Mouse (Mus musculus) ES-E14 (cell line): ENCODE results near the gene Trim25. TPM values are rescaled to one million over a fixed set of nuclear protein-coding genes. Genes with fewer than 3 reads are reported as not detected.

ENCODE experiments used
- DNase-seq: peaks from one replicate; pipeline ENCODE4 v3.0.0-alpha.2; 2013; ENCODE audit warnings: low read depth, low spot score
- H3K27ac ChIP-seq: 2 replicates; pipeline ENCODE4 v1.5.1; 2012; ENCODE audit warnings: low read depth, mild to moderate bottlenecking, low read length, moderate library complexity, mixed read lengths; ENCODE audit not compliant: poor library complexity, insufficient read depth, severe bottlenecking
- H3K36me3 ChIP-seq: 2 replicates; pipeline ENCODE4 v1.6.1; 2012; ENCODE audit warnings: mild to moderate bottlenecking, low read length, moderate library complexity, mixed read lengths; ENCODE audit not compliant: control insufficient read depth, poor library complexity, insufficient read depth, severe bottlenecking
- H3K4me1 ChIP-seq, 2 experiments: fragments of 150-350 bp in 1 of 2; sonication (generic) in 1 of 2; 2 replicates each; pipeline ENCODE4 v1.6.1; 2012; ENCODE audit warnings: low read length in 2 of 2, mild to moderate bottlenecking in 1 of 2, mixed read lengths in 1 of 2; ENCODE audit not compliant: control insufficient read depth in 2 of 2, insufficient read depth in 2 of 2, poor library complexity in 1 of 2
- H3K4me3 ChIP-seq, 2 experiments: fragments of 150-350 bp in 1 of 2; sonication (generic) in 1 of 2; 2 replicates each; pipeline ENCODE4 v1.5.1; 2012; ENCODE audit warnings: low read length in 2 of 2, low read depth in 1 of 2, mild to moderate bottlenecking in 1 of 2, mixed read lengths in 1 of 2; ENCODE audit not compliant: insufficient read depth in 1 of 2, poor library complexity in 1 of 2, severe bottlenecking in 1 of 2
- H3K9ac ChIP-seq: 2 replicates; pipeline ENCODE4 v1.6.1; 2012; ENCODE audit warnings: low read depth, mild to moderate bottlenecking, low read length, mixed read lengths; ENCODE audit not compliant: poor library complexity, insufficient read depth, severe bottlenecking
- H3K9me3 ChIP-seq: fragments of 150-350 bp; sonication (generic); 2 replicates; pipeline ENCODE4 v1.6.1; 2012; ENCODE audit warnings: low read depth, mild to moderate bottlenecking, low read length; ENCODE audit not compliant: control insufficient read depth, insufficient read depth
- CHD2 ChIP-seq: IDR thresholded peaks from 2 replicates; pipeline ENCODE4 v1.6.1; 2014; ENCODE audit warnings: mild to moderate bottlenecking, low read depth, low read length, inconsistent platforms
- HCFC1 ChIP-seq: IDR thresholded peaks from 2 replicates; pipeline ENCODE4 v1.6.1; 2012; ENCODE audit warnings: low read length, inconsistent platforms, borderline replicate concordance; ENCODE audit not compliant: insufficient read depth
- MAFK ChIP-seq: IDR thresholded peaks from 2 replicates; pipeline ENCODE4 v1.6.1; 2014; ENCODE audit warnings: mild to moderate bottlenecking, low read depth, low read length, inconsistent platforms; ENCODE audit not compliant: insufficient read depth
- ZC3H11A ChIP-seq: IDR thresholded peaks from 2 replicates; pipeline ENCODE4 v1.6.1; 2012; ENCODE audit warnings: low read depth, mild to moderate bottlenecking, inconsistent platforms, low read length, borderline replicate concordance
- ZNF384 ChIP-seq: IDR thresholded peaks from 2 replicates; pipeline ENCODE4 v1.6.1; 2012; ENCODE audit warnings: low read depth, low read length, inconsistent platforms
- in situ Hi-C, 2 experiments: fragments of 600-800 bp; cut with MboI; formaldehyde crosslinking; loops; one replicate each; pipeline ENCODE4 v1.15.1; 2025; ENCODE audit warnings: low sequenced_read_pairs in 2 of 2, inconsistent platforms in 1 of 2; ENCODE audit not compliant: unreplicated experiment in 2 of 2
- total RNA-seq: library from RNA; depleted of rRNA; stranded (reverse); fragments of 300-350 nt; gene quantifications from 2 replicates; pipeline ENCODE4 v1.2.3, GENCODE M21; 2012

The Trim25 gene
- total RNA-seq, 1 experiment: 37.8 TPM

DNA sequence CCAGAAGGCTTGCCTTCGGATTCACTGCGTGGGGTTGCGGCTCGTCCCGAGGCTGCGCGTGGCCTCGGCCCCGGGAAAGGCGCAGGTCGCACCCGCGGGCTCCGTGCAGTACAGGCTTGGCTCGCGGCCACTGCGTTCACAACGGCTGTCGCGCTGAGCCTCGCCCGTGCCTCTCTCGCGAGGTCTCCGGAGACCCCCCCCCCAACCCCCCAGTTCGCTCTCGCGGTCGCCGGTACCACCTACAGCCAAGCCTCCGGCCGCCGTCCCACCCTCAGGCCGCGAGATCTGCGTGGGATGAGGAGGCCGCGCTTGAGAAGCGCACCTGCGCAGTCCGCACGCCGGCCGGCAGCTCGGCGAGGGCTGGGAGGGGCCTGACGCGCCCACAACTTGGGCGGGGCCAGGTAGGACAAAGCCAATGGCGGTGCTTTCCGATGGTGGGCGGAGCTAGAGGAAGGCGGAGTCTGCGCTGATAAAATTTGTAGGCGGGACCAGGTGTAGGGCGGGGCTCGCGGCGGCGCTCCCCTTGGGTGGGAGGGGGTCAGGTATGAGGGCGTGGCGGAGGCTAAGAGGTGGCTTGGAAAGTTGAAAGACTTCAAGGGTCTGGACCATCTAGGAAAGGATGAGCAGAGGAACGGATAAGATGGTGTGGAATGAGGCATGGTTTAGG, 61.4 kb downstream of the Trim25 start:
- Histone ChIP-seq H3K9ac (peak overlapping the region; percentile 86), H3K36me3 (peaks cover 7% of the 10 kb centered on the region), H3K4me3 (peak overlapping the region; percentile 86 to 87), H3K27ac (peak overlapping the region; percentile 49), H3K4me1 (peaks cover 0 to under 1% of the 10 kb centered on the region in 2 experiments; a peak in 1 of 4 replicates), H3K9me3 (no peaks in the 10 kb centered on the region)
- peak; percentile 95 for DNase-seq
- TF ChIP-seq MAFK (no peak), ZC3H11A (no peak), ZNF384 (no peak), CHD2 (peak; percentile 94), HCFC1 (no peak)
- in situ Hi-C loops: no loop called here

DNA sequence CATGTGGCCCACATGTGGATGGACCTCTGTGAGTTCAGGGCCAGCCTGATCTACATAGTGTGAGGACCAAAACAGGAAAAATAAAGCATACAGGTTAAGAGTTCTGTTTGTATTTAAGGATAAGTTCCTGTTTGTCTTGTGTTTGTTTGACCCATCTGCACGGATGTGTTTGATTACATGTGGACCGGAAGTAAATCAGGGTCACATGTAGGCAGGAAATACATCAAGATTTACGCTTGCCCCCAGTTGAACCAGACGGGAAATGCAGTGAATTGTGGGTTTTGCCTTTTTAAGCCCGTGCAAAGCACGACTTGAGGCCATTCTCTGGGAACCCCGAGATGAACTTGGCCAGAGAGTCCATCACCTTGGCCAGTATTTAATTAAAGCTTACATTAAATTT, 62.2 kb downstream of the Trim25 start:
- H3K27ac ChIP-seq: no peak overlapping the region
- no peak overlapping the region for H3K9ac ChIP-seq
- no peak for DNase-seq
- H3K4me1 ChIP-seq: peaks cover 0 to 5% of the 10 kb centered on the region in 2 experiments; a peak in 1 of 4 replicates
- H3K36me3 ChIP-seq: peaks cover 4% of the 10 kb centered on the region
- TF ChIP-seq ZC3H11A (no peak), ZNF384 (no peak)
- H3K9me3 ChIP-seq: no peaks in the 10 kb centered on the region
- H3K4me3 ChIP-seq: no peak overlapping the region
- in situ Hi-C loops: no loop called here

DNA sequence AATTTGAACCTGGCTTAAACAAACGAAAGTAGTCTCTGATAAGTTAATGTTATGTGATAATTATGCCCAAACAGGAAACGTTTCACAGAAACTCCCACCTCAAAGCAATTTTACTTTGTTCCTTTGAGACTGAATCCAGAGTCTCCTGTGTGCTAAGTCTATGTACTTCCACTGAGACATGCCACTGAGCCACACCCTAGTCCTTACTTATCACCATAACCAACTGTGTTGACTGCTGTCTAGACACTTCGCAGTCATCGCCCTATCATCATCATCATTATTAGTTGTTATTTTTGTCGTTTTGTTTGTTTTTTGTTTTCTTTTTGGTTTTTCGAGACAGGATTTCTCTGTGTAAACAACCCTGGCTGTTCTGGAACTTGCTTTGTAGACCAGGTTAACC, 65.1 kb downstream of the Trim25 start:
- no peak overlapping the region for H3K9ac ChIP-seq
- no peak overlapping the region for H3K4me3 ChIP-seq
- no peak overlapping the region for H3K27ac ChIP-seq
- H3K4me1 ChIP-seq: peaks cover 8 to 16% of the 10 kb centered on the region in 2 experiments; a peak in 3 of 4 replicates
- TF ChIP-seq ZC3H11A (no peak), CHD2 (no peak), ZNF384 (no peak), HCFC1 (no peak), MAFK (no peak)
- in situ Hi-C loops: no loop called here
- DNase-seq: no peak
- H3K36me3 ChIP-seq: no peaks in the 10 kb centered on the region
- H3K9me3 ChIP-seq: no peaks in the 10 kb centered on the region

- H3K9ac ChIP-seq: no peak overlapping the region
- no peaks in the 10 kb centered on the region for H3K9me3 ChIP-seq
- TF ChIP-seq ZNF384 (no peak), MAFK (no peak), ZC3H11A (no peak), CHD2 (no peak), HCFC1 (no peak)
- DNase-seq: peak; percentile 62
- no peak overlapping the region; the same call in 1 of the 2 replicates for H3K27ac ChIP-seq
- H3K4me3 ChIP-seq: no peak overlapping the region
- in situ Hi-C loops: no loop called here
- no peaks in the 10 kb centered on the region for H3K36me3 ChIP-seq
- peaks cover 8 to 16% of the 10 kb centered on the region in 2 experiments for H3K4me1 ChIP-seq
Observed at GRCm38 (mm10) chr11:89065297-89065696, 66.1 kb downstream of the Trim25 start.

DNA sequence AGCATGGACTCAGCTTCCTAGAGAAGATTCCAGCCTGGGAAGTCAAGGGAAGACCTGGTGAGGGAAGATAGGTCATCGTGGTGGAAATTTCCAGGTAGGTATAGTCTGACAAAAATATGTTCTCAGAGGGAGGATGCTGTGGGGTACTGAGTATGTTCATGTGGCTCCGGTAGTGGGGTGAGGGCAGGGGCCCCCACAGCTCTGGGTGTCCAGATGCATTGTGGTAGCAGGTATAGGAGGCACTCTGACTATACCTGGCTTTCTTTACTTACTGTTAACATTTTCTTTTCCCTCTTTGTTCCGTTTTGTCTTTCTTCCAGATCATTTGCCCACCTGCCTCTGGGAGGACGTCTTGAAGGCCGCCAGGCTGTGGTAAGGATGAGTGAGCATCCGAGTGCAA, 67.0 kb downstream of the Trim25 start:
- no peaks in the 10 kb centered on the region for H3K36me3 ChIP-seq
- no peak for DNase-seq
- H3K4me3 ChIP-seq: peak overlapping the region in 1 of 2 experiments; percentile 34; a peak in 1 of 4 replicates
- TF ChIP-seq CHD2 (no peak), ZC3H11A (no peak), MAFK (no peak), ZNF384 (no peak)
- in situ Hi-C loops: no loop called here
- peaks cover 8 to 16% of the 10 kb centered on the region in 2 experiments for H3K4me1 ChIP-seq
- peak overlapping the region; percentile 92 for H3K27ac ChIP-seq
- H3K9ac ChIP-seq: peak overlapping the region; percentile 62
- H3K9me3 ChIP-seq: no peaks in the 10 kb centered on the region
